Mouse (Mus musculus) testis, adult 2 months (tissue): ENCODE data around the gene Rab6a. TPM values are rescaled to one million over a fixed set of nuclear protein-coding genes. Genes with fewer than 3 reads are reported as not detected.

Experiments
- H3K27ac ChIP-seq: fragments of 200-500 bp; 2 replicates; pipeline ENCODE4 v1.5.1; 2012; ENCODE audit warnings: low read depth, low read length; ENCODE audit not compliant: control insufficient read depth, insufficient read depth
- H3K27me3 ChIP-seq: fragments of 200-500 bp; 2 replicates; pipeline ENCODE4 v1.6.1; 2012; ENCODE audit warnings: mild to moderate bottlenecking, low read length, moderate library complexity; ENCODE audit not compliant: control insufficient read depth, insufficient read depth
- H3K36me3 ChIP-seq: fragments of 200-500 bp; 2 replicates; pipeline ENCODE4 v1.6.1; 2012; ENCODE audit warnings: mild to moderate bottlenecking, low read length; ENCODE audit not compliant: control insufficient read depth, insufficient read depth
- H3K4me1 ChIP-seq: fragments of 200-500 bp; 2 replicates; pipeline ENCODE4 v1.6.1; 2012; ENCODE audit warnings: low read length; ENCODE audit not compliant: control insufficient read depth, insufficient read depth
- H3K4me3 ChIP-seq: fragments of 200-500 bp; 2 replicates; pipeline ENCODE4 v1.5.1; 2012; ENCODE audit warnings: low read depth, mild to moderate bottlenecking, low read length, moderate library complexity, mixed read lengths; ENCODE audit not compliant: control insufficient read depth
- CTCF ChIP-seq: fragments of 200-500 bp; IDR thresholded peaks from 2 replicates; pipeline ENCODE4 v1.5.1; 2012; ENCODE audit warnings: low read depth, mild to moderate bottlenecking, inconsistent platforms, low read length, moderate library complexity; ENCODE audit not compliant: control insufficient read depth, insufficient read depth, insufficient replicate concordance
- POLR2A ChIP-seq: fragments of 200-500 bp; IDR thresholded peaks from 2 replicates; pipeline ENCODE4 v1.6.1; 2012; ENCODE audit warnings: low read depth, mild to moderate bottlenecking, inconsistent platforms, low read length, moderate library complexity; ENCODE audit not compliant: control insufficient read depth
- polyA plus RNA-seq: library from polyadenylated mRNA; depleted of rRNA; stranded (reverse); fragments of >200 nt; gene quantifications from 2 replicates; pipeline ENCODE4 v1.2.3, GENCODE M21; 2012; rRNA removed

Gene Rab6a
- polyA plus RNA-seq, 1 experiment, result 17.2 TPM

DNA sequence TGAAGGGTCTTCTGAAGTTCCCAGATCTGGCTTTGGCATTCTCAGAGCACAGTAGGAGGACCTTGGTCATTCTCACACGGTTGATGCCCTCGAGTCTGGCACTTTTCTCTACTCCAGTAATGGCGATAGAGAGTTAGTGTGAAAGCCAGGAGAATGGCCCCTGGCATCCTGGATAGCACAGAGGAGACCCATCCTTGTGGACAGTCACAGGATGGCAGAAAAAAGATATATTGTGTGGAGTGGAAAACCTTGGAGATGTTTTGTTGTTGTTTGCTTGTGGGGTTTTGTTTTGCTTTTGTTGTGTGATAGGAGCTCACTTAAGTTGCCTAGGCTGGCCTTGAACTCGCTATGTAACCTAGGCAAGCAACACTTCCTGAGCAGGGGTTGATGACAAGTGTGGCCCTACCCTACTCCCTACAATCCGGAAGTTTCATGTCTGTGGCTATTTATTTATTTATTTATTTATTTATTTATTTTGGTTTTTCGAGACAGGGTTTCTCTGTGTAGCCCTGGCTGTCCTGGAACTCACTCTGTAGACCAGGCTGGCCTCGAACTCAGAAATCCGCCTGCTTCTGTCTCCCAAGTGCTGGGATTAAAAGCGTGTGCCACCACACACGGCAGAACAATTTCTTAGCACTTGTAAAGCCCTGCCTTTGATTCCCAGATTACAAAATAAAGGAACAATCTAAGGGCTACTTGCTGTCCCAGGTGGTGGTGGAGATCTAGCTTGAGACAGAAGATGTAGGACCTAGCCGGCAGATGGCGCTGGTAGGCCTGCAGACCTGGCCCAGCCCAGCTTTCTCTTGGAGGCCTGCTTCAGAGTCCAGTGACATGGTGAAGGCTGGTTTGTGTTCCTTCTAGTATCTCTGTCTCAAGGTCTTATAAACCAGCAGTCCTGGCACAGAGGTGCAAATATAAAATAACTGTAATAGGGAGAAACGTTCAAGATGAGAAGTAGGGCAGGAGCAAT, 78.1 kb downstream of the Rab6a start:
- Histone ChIP-seq H3K27ac (no peak overlapping the region), H3K4me1 (no peaks in the 10 kb centered on the region), H3K4me3 (no peak overlapping the region), H3K27me3 (no peaks in the 10 kb centered on the region), H3K36me3 (no peaks in the 10 kb centered on the region)
- TF ChIP-seq CTCF, result peak; percentile 69; the same call in 1 of the 2 replicates
- no peak for TF ChIP-seq POLR2A

DNA sequence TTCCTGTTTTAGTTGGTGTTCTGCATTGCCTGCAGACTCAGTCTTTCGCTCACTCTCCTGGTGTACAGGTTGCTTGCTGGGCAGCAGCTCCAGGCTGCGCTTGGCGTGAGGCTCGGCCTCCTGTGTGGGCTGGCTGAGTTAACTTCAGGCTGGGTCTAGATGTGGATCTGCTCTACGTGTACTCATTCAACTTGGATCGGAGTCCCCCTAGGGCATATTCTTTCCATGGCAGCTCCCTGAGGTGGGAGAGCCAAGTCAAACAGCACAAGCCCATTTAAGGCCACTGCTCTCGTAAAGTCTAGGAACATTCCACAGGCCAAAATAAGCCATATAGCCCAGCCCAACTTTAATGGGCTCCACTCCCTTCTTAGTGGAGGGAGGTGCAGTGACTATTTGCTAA, 81.3 kb downstream of the Rab6a start:
- no peak overlapping the region for H3K4me3 ChIP-seq
- no peaks in the 10 kb centered on the region for H3K36me3 ChIP-seq
- TF ChIP-seq CTCF (no peak), POLR2A (no peak)
- H3K27me3 ChIP-seq, result no peaks in the 10 kb centered on the region
- H3K4me1 ChIP-seq, result no peaks in the 10 kb centered on the region
- no peak overlapping the region for H3K27ac ChIP-seq

Other genes starting within 250 kb of the Rab6a start
- gene C2cd3, start 235.2 kb upstream of the Rab6a start, polyA plus RNA-seq, result 39.7 and 41.8 TPM in 2 replicates
- 129 and 138 TPM in 2 replicates for gene Ppme1, start 235.1 kb upstream of the Rab6a start, polyA plus RNA-seq
- 0.73 and 1.2 TPM in 2 replicates for gene Ucp3, start 134.4 kb upstream of the Rab6a start, polyA plus RNA-seq
- gene Ucp2, start 114.1 kb upstream of the Rab6a start, polyA plus RNA-seq, result 42.2 and 53.2 TPM in 2 replicates
- 528 and 538 TPM in 2 replicates for gene Dnajb13, start 92.5 kb upstream of the Rab6a start, polyA plus RNA-seq
- 29.5 and 29.6 TPM in 2 replicates for gene Coa4, start 70.3 kb upstream of the Rab6a start, polyA plus RNA-seq
- 19.2 and 20.6 TPM in 2 replicates for gene Mrpl48, start 891 bp downstream of the Rab6a start, polyA plus RNA-seq
- 4.1 and 5.9 TPM in 2 replicates for gene Plekhb1, start 55.0 kb downstream of the Rab6a start, polyA plus RNA-seq
- 26.4 and 27.0 TPM in 2 replicates for gene Fam168a, start 99.2 kb downstream of the Rab6a start, polyA plus RNA-seq